Mouse (Mus musculus) stomach, embryonic 15.5 days (tissue): ENCODE data around the gene Sdk2. TPM values are rescaled to one million over a fixed set of nuclear protein-coding genes. Genes with fewer than 3 reads are reported as not detected.

Experiments used
- ATAC-seq: fragments of 200-750 bp; cut with Nextera tagmentation; 2 replicates; pipeline ENCODE4 v1.8.0; 2017; ENCODE audit warnings: low read depth, moderate number of reproducible peaks, moderate TSS enrichment; ENCODE audit not compliant: insufficient read depth, low FRiP score
- H3K27ac ChIP-seq: fragments of 300-500 bp; sonication (generic); 2 replicates; pipeline ENCODE4 v1.5.1; 2015; ENCODE audit warnings: mild to moderate bottlenecking, inconsistent platforms
- H3K27me3 ChIP-seq: fragments of 300-500 bp; sonication (generic); replicated peaks from 2 replicates; pipeline ENCODE4 v1.6.1; 2015; ENCODE audit warnings: inconsistent platforms
- H3K36me3 ChIP-seq: fragments of 300-500 bp; sonication (generic); 2 replicates; pipeline ENCODE4 v1.6.1; 2015; ENCODE audit warnings: inconsistent platforms
- H3K4me1 ChIP-seq: fragments of 300-500 bp; sonication (generic); 2 replicates; pipeline ENCODE4 v1.6.1; 2015; ENCODE audit warnings: inconsistent platforms
- H3K4me2 ChIP-seq: fragments of 300-500 bp; sonication (generic); 2 replicates; pipeline ENCODE4 v1.6.1; 2015; ENCODE audit warnings: mild to moderate bottlenecking, inconsistent platforms
- H3K4me3 ChIP-seq: fragments of 300-500 bp; sonication (generic); replicated peaks from 2 replicates; pipeline ENCODE4 v1.5.1; 2015; ENCODE audit warnings: inconsistent platforms
- H3K9ac ChIP-seq: fragments of 300-500 bp; sonication (generic); 2 replicates; pipeline ENCODE4 v1.6.1; 2015; ENCODE audit warnings: inconsistent platforms
- H3K9me3 ChIP-seq: fragments of 300-500 bp; sonication (generic); 2 replicates; pipeline ENCODE4 v1.6.1; 2016; ENCODE audit warnings: inconsistent platforms
- WGBS: fragments of 180-500 bp; shearing (Covaris S2); methylation state at CpG from one replicate; pipeline ENCODE4 v1.1.7; 2015; 5-methylcytosine and 5-hydroxymethylcytosine counted together
- polyA plus RNA-seq: library from polyadenylated mRNA; unstranded; fragments of >200 nt; fragmentation: Nextera tagmentation; extraction: Ambion mirVana; gene quantifications from 2 replicates; pipeline ENCODE4 v1.2.1, GENCODE M21; 2015

The Sdk2 gene
- polyA plus RNA-seq, 1 experiment from 2014 or later: 3.0 TPM

DNA sequence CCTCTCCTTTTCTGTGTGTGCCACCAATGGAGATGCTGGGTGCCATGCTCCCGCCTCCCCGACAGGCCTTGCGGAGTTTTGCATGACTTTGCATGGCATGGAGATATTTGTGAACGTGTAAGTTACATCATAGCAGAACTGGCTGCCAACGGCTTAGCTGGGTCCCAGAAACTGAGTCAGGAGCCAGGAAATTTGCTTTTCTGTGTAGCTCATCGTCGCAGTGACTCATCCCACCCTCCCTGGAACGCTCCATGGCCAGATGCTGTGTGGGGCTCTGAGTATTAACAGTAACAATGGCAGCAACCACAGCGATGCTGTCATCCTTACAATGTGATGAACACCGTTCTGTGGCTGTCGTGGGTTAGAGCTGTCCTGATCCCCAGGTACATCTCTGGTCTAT, 139.6 kb downstream of the Sdk2 start:
- WGBS: 82% methylated on average over 11 of the region's 11 CpGs

DNA sequence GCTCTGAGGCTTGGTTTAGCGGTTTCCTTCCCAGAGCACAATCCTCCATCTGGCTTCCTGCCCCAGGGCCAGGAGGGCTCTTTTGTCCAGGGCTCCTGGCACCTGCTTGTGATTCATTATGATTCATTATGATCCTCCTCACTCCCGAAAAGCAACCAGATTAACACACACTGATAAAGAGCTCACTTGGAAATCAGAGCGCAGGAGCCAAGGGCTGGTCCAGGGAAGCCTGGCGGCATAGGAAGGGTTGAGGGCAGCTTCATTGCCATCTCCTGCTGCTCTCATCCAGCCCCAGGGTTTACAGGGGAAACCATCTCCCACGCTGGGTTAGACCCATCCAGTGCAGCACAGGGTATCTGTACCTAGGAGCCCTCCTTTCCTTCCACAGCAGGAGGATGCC, 143.7 kb downstream of the Sdk2 start:
- Histone ChIP-seq H3K9ac (no peak overlapping the region), H3K36me3 (no peaks in the 10 kb centered on the region), H3K27me3 (no peaks in the 10 kb centered on the region), H3K4me3 (no peak overlapping the region), H3K27ac (no peak overlapping the region), H3K9me3 (no peaks in the 10 kb centered on the region), H3K4me2 (no peak overlapping the region), H3K4me1 (no peaks in the 10 kb centered on the region)
- WGBS: 59% methylated on average over 5 of the region's 5 CpGs
- no peak for ATAC-seq

More for the DNA sequence above, 139.6 kb downstream of the Sdk2 start:
- Histone ChIP-seq H3K4me2 (no peak overlapping the region), H3K4me1 (no peaks in the 10 kb centered on the region), H3K9ac (no peak overlapping the region), H3K27ac (no peak overlapping the region), H3K4me3 (no peak overlapping the region), H3K27me3 (no peaks in the 10 kb centered on the region), H3K36me3 (no peaks in the 10 kb centered on the region), H3K9me3 (no peaks in the 10 kb centered on the region)
- ATAC-seq: no peak

DNA sequence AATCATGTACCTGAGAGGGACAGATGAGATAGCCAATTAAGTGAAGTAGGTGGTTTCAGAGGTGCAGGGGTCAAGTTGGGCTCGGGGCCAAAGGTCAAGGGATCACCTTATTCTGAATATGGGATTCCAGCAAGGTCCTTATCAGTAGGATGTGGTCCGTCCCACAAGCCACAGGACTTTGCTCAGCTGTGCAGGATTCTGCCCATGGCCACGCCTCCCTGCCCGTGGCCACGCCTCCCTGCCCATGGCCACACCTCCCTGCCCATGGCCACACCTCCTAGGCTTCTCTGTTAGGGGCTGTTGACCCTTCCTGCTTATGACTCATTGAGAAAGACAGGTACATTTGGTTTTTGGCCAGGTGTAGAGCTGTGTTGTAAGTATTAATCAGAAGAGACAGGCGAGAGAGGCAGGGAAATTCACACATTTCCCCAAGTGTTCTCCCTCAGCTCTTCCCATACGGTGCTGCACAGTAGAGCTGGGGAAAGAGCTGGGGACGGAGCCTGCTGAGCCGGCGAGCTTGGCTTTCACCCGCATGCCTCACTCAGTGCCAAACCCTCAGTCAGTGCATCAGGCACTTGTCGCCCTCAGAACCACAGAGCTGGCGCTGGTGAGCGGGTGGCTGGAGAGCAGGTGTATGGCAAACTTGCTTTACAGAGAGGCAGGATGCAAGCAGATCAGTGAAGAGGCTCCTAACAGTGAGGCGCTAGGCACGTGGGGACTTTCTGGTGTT, 163.6 kb downstream of the Sdk2 start:
- Histone ChIP-seq H3K27me3 (no peaks in the 10 kb centered on the region), H3K4me3 (no peak overlapping the region), H3K27ac (no peak overlapping the region), H3K4me1 (no peaks in the 10 kb centered on the region), H3K4me2 (no peak overlapping the region), H3K9ac (no peak overlapping the region), H3K36me3 (no peaks in the 10 kb centered on the region), H3K9me3 (no peaks in the 10 kb centered on the region)
- no peak; the same call in 1 of the 2 replicates for ATAC-seq
- 75% methylated on average over 16 of the region's 16 CpGs for WGBS

DNA sequence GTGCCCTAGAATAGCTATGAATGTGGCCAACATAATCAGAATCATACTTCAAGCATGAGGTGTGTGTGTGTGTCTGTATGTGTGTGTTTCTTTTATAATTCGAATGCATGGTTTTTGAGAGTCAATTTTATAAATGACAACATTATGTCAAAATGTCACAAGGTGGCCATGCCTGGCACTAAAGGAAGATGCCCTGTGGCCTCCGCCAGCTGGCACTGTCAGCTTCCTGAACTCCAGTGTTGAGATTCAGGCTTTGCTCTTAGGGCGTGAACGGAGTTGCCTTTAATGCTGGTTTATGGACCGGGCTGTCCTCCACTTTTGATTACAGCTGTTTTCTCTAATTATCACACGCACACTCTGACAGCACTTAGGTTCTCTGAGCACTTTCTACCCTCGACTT, 164.9 kb downstream of the Sdk2 start:
- no peak for ATAC-seq
- no peak overlapping the region for H3K9ac ChIP-seq
- WGBS: 82% methylated on average over 7 of the region's 7 CpGs
- H3K4me3 ChIP-seq: no peak overlapping the region
- no peaks in the 10 kb centered on the region for H3K27me3 ChIP-seq
- no peak overlapping the region for H3K4me2 ChIP-seq
- no peaks in the 10 kb centered on the region for H3K36me3 ChIP-seq
- H3K27ac ChIP-seq: no peak overlapping the region
- no peaks in the 10 kb centered on the region for H3K4me1 ChIP-seq
- no peaks in the 10 kb centered on the region for H3K9me3 ChIP-seq

DNA sequence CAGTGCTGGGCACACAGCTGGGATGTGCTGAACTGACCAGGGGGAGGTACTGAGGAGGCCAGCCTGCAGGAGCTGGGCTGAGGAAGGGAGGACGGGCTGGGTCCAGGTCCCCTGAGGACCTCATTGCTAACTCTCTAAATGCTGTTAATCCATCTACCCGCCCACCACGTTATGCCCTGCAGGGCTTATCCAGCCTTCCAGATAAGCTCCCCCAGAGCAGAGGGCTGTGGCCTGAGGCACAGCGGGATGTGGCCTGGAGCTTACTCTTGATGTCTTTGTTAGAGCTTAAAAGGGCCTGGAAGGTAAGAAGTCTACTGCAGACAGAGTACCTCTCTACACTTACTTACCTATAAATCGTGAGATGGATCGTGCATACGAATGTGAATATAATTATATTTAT, 168.2 kb downstream of the Sdk2 start:
- ATAC-seq: no peak
- H3K27me3 ChIP-seq: no peaks in the 10 kb centered on the region
- H3K4me1 ChIP-seq: no peaks in the 10 kb centered on the region
- H3K4me3 ChIP-seq: no peak overlapping the region
- no peak overlapping the region for H3K27ac ChIP-seq
- no peak overlapping the region for H3K4me2 ChIP-seq
- H3K36me3 ChIP-seq: no peaks in the 10 kb centered on the region
- no peak overlapping the region for H3K9ac ChIP-seq
- no peaks in the 10 kb centered on the region for H3K9me3 ChIP-seq
- 61% methylated on average over 7 of the region's 7 CpGs for whole genome bisulfite sequencing

DNA sequence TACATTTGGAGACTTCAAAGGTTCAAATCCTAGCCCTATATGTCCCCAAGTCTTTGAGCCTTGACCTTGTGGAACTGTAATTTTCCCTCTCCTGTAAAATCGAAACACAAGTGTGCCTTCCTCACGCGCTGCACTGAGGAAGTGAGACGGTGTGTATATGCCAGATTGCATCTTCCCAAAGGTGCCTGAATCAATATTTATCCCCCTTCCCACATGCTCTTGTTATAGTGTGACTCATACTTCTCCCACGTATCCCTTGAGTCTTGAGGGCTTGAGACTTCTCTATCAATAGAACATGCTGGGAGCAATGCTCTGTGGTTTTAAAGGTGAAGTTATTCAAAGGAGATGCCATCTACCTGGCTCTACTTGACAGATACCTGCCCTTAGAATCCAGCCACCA, 170.8 kb downstream of the Sdk2 start:
- Histone ChIP-seq H3K27ac (no peak overlapping the region), H3K9ac (no peak overlapping the region), H3K9me3 (no peaks in the 10 kb centered on the region), H3K4me3 (no peak overlapping the region), H3K4me2 (no peak overlapping the region), H3K27me3 (no peaks in the 10 kb centered on the region), H3K36me3 (no peaks in the 10 kb centered on the region), H3K4me1 (0 out of 2 replicates have a peak, but pooled peaks cover 4% of the 10 kb centered on the region)
- WGBS: 81% methylated on average over 5 of the region's 5 CpGs
- no peak for ATAC-seq

DNA sequence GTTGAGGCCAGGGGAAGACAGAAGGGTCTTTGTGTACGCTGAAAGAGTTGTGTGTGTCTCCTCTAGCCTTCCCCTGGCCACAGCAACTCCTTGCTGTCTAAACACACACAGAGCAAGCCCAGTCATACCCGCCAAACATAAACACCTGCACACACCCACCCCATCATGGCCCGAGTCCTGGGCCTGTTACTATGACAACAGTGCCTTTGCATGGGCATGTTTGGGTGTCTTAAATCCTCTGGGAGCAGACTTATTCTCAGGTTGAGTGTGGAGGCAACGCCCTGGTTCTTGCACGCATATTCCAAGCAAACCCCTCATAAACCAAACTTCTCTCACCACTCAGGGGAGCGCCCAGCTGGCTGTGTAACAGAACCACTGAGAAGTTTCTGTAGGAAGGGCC, 173.9 kb downstream of the Sdk2 start:
- Histone ChIP-seq H3K4me1 (0 out of 2 replicates have a peak, but pooled peaks cover 4% of the 10 kb centered on the region), H3K27ac (no peak overlapping the region), H3K36me3 (no peaks in the 10 kb centered on the region), H3K27me3 (no peaks in the 10 kb centered on the region), H3K4me2 (no peak overlapping the region), H3K9me3 (no peaks in the 10 kb centered on the region), H3K9ac (no peak overlapping the region), H3K4me3 (no peak overlapping the region)
- ATAC-seq: peak; percentile 41; the same call in 1 of the 2 replicates
- WGBS: 49% methylated on average over 6 of the region's 6 CpGs

DNA sequence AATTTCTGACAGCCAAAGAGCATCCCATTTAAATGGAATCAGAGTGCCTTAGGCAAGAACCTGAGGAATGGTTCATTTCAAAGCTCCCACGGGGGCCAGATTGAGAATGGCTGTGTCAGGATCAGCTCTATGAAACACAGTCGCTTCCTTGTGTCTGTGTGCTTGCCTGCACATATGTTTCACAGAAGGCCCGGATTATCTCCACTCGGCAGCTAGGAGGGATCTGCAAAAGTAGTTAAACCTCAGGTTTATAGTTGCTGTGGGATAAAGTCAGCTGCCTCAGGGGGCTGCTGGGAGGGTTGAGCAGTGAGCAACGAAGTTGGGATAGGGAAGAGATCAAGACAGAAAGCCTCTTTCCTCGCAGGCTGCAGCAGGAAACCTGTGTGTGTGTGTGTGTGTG, 174.8 kb downstream of the Sdk2 start:
- ATAC-seq: no peak
- no peaks in the 10 kb centered on the region for H3K27me3 ChIP-seq
- H3K36me3 ChIP-seq: no peaks in the 10 kb centered on the region
- no peak overlapping the region for H3K9ac ChIP-seq
- H3K4me2 ChIP-seq: no peak overlapping the region
- H3K27ac ChIP-seq: no peak overlapping the region
- 0 out of 2 replicates have a peak, but pooled peaks cover 4% of the 10 kb centered on the region for H3K4me1 ChIP-seq
- no peaks in the 10 kb centered on the region for H3K9me3 ChIP-seq
- WGBS: 40% methylated on average over 6 of the region's 6 CpGs
- no peak overlapping the region for H3K4me3 ChIP-seq

DNA sequence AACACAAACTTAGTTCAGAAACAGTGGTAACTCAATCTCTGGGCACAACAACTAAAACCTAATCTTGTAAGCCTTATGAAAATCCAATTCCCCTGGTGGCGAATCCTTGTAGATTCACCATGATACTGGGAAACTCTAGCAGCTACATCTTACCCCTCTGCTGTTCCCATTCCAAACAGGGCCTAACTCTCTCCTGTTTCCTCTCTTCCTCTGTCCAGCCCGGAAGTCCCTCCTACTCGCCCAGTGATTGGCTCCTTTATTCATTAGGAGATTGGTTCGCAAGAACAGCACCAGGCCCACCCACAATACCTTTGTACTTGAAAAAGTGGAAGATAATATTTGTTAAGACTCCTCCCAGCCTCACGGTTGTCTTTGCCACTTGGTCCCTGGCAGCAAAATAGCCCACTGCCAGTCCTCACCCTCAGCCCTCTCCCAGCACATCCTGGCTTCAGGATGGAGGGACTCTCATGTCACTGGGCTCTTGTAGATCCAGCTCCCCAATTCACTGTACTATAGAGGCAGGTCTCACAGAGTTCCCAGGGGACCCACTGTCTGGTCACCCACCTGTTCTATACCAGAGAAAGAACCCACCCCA, 178.6 kb downstream of the Sdk2 start:
- ATAC-seq: no peak
- H3K4me1 ChIP-seq: peaks cover 6% of the 10 kb centered on the region
- no peaks in the 10 kb centered on the region for H3K27me3 ChIP-seq
- WGBS: 81% methylated on average over 5 of the region's 5 CpGs
- H3K9me3 ChIP-seq: no peaks in the 10 kb centered on the region
- H3K9ac ChIP-seq: no peak overlapping the region
- H3K4me2 ChIP-seq: no peak overlapping the region
- H3K36me3 ChIP-seq: no peaks in the 10 kb centered on the region
- H3K4me3 ChIP-seq: no peak overlapping the region
- no peak overlapping the region for H3K27ac ChIP-seq

DNA sequence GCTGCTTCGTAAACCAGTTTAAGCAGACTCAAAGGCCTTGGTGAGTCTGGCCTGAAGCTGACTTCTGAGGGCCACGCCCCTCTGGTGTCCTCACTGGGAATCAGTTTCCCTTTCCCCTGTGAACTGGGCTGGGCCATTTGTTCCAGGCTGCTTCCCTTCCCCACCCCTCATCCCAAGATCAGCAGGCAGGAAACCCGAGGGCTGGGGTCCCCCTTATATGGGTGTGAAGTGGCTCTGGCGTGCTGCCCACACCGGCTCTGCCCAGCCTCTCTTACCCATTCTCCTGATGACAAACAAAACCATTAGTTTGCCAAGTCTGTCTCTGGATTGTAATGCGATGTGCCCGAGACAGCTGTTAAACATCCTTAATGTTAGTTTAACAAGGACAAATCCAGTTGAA, 180.5 kb downstream of the Sdk2 start:
- H3K27ac ChIP-seq: peak overlapping the region; percentile 61

DNA sequence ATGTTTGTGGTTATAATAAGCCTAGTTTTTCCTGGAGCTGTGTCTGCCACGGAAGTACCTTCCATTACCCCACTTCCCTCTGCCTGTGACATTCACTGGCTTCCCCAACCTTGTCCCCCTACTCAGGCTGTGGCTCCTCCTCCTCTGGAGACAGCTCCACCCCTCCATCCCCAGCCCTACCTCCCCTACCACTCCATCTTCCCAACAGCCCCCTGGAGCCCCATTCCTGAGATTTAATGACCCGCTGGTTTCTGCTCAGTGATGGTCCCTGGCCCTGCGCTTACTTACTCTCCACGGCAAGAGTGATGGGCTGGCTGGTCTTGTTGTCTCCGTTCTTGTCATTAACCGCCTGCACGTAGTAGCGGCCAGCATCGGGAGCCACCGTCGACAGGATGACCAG, 181.9 kb downstream of the Sdk2 start:
- Histone ChIP-seq H3K27ac (no peak overlapping the region), H3K9me3 (no peaks in the 10 kb centered on the region), H3K4me2 (no peak overlapping the region), H3K4me3 (no peak overlapping the region), H3K9ac (no peak overlapping the region), H3K36me3 (no peaks in the 10 kb centered on the region), H3K27me3 (no peaks in the 10 kb centered on the region), H3K4me1 (peaks cover 4% of the 10 kb centered on the region)
- 71% methylated on average over 11 of the region's 11 CpGs for WGBS
- ATAC-seq: no peak

More for the DNA sequence above, 180.5 kb downstream of the Sdk2 start:
- Histone ChIP-seq H3K4me1 (peaks cover 4% of the 10 kb centered on the region), H3K9ac (no peak overlapping the region), H3K27me3 (no peaks in the 10 kb centered on the region), H3K9me3 (no peaks in the 10 kb centered on the region), H3K36me3 (no peaks in the 10 kb centered on the region), H3K4me3 (no peak overlapping the region), H3K4me2 (no peak overlapping the region)
- ATAC-seq: no peak; the same call in 1 of the 2 replicates
- 32% methylated on average over 7 of the region's 7 CpGs for WGBS

DNA sequence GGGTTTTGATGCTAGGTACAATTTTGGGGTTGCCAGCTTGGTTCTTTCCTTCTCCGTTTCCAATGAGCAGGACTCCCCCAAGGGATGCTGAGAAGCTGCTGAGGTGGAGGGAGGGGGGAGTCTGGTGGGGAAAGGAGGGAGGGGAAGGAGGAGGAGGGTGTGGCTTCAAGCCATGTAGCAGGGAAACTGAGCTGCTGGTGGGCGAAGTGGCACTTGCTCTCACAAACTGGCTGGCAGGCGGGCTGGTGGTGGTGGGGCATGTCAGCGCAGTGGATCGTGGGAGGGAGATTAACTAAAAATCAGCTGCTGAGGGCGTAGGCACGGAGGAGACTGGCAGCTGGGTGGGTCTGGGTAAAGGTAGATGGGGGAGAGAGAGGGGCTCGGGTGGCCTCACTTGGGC, 183.8 kb downstream of the Sdk2 start:
- no peak overlapping the region for H3K9ac ChIP-seq
- 72% methylated on average over 8 of the region's 8 CpGs for WGBS
- H3K27me3 ChIP-seq: no peaks in the 10 kb centered on the region
- ATAC-seq: no peak
- no peaks in the 10 kb centered on the region for H3K36me3 ChIP-seq
- peaks cover 4% of the 10 kb centered on the region for H3K4me1 ChIP-seq
- no peak overlapping the region for H3K4me3 ChIP-seq
- H3K4me2 ChIP-seq: no peak overlapping the region
- H3K27ac ChIP-seq: no peak overlapping the region
- H3K9me3 ChIP-seq: no peaks in the 10 kb centered on the region
